7 mouse cellular contexts compared by ENCODE assay signal in the genomic region with DNA sequence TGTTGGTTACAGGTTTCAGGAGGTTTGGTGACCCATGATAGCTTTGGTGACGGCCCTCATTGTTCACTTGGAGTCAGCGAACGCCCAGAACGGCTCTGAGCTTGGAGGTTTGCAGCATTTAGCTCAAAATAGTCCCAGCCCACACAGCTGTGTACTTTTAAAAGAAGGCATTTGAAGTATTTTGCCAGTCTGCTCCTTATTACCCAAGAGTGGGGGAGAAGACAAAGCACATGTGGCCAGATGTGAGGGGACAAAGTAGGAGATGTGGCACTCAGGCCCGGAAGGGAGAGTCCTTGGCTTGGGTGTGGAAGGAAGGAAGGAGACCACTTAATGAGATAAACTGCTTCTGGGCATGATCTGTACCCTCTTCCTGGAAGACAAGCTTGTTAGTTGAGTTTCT. TPM values are rescaled to one million over a fixed set of nuclear protein-coding genes. Genes with fewer than 3 reads are reported as not detected.
DNase-seq lines count a peak whose midpoint lies in the region; ATAC-seq and TF ChIP-seq lines count a peak whose summit lies in the region.

No protein-coding gene starts in this region.

- TF ChIP-seq POLR2A in spleen, adult 2 months (IDR thresholded peaks at IDR 0.05; ENCODE audit: low read depth, low read length) = no peak

- no peaks in the 10 kb centered on the region for H3K36me3 ChIP-seq in spleen, adult 2 months (ENCODE audit: control insufficient read depth, insufficient read depth, low read length)
- no peaks in the 10 kb centered on the region for H3K36me3 ChIP-seq in hindbrain, embryonic 13.5 days
- H3K36me3 ChIP-seq in lung, postnatal 0 days (ENCODE audit: insufficient read depth, low read length) = no peaks in the 10 kb centered on the region

- no peak for TF ChIP-seq CTCF in spleen, adult 2 months (IDR thresholded peaks at IDR 0.05; ENCODE audit: extremely low read depth, insufficient read depth, insufficient read length, insufficient replicate concordance)
- TF ChIP-seq CTCF in lung, postnatal 0 days (IDR thresholded peaks at IDR 0.05) = no peak

- no peak for ATAC-seq in hindbrain, embryonic 13.5 days (ENCODE audit: low FRiP score)
- ATAC-seq in lung, postnatal 0 days = peak; percentile 30
- ATAC-seq in megakaryocyte-erythroid progenitor cell, adult 5-6 weeks (replicated peaks; ENCODE audit: low FRiP score, low TSS enrichment, poor library complexity, severe bottlenecking) = no peak

- peak; percentile 76 for TF ChIP-seq EP300 in lung, postnatal 0 days (IDR thresholded peaks at IDR 0.05)

- H3K4me2 ChIP-seq in hindbrain, embryonic 13.5 days = peak overlapping the region; percentile 86
- H3K4me2 ChIP-seq in lung, postnatal 0 days (replicated peaks; ENCODE audit: low read depth, low read length) = peak overlapping the region; percentile 87

- peak overlapping the region; percentile 86; the same call in 1 of the 2 replicates for H3K9ac ChIP-seq in hindbrain, embryonic 13.5 days
- H3K9ac ChIP-seq in lung, postnatal 0 days (replicated peaks; ENCODE audit: low read depth) = peak overlapping the region; percentile 45

- DNase-seq in spleen, adult 2 months (ENCODE audit: low read depth in 1 of 2, low spot score in 2 of 2) = no peak
- no peak for DNase-seq in spleen, postnatal 4 days (ENCODE audit: low spot score in 2 of 2)
- DNase-seq in lung, postnatal 0 days (ENCODE audit: low spot score) = peak; percentile 38
- no peak for DNase-seq in thymus, postnatal 4 days
- DNase-seq in ovary, postnatal 14 days (ENCODE audit: low spot score) = no peak

- H3K27me3 ChIP-seq in spleen, adult 2 months (ENCODE audit: control insufficient read depth, insufficient read depth, low read length) = peaks cover 6% of the 10 kb centered on the region; the same call in 1 of the 2 replicates
- peaks cover 25% of the 10 kb centered on the region for H3K27me3 ChIP-seq in hindbrain, embryonic 13.5 days
- H3K27me3 ChIP-seq in lung, postnatal 0 days (replicated peaks; ENCODE audit: insufficient read depth, low read length) = 0 out of 2 replicates have a peak, but pooled peaks cover 6% of the 10 kb centered on the region

- 45% methylated on average over 5 of the region's 5 CpGs for WGBS in spleen, adult 2 months
- 55% methylated on average over 5 of the region's 5 CpGs for WGBS in hindbrain, embryonic 13.5 days
- 23% methylated on average over 5 of the region's 5 CpGs for WGBS in lung, postnatal 0 days

- peaks cover 7% of the 10 kb centered on the region; the same call in 1 of the 2 replicates for H3K4me1 ChIP-seq in spleen, adult 2 months (ENCODE audit: control insufficient read depth, insufficient read depth, insufficient read length)
- H3K4me1 ChIP-seq in hindbrain, embryonic 13.5 days (replicated peaks) = peaks cover 34% of the 10 kb centered on the region
- peaks cover 3% of the 10 kb centered on the region; the same call in 1 of the 2 replicates for H3K4me1 ChIP-seq in lung, postnatal 0 days (ENCODE audit: insufficient read depth, low read depth, low read length)

- H3K4me3 ChIP-seq in spleen, adult 2 months (ENCODE audit: extremely low read depth, insufficient read depth, insufficient read length) = peak overlapping the region; percentile 58
- H3K4me3 ChIP-seq in hindbrain, embryonic 13.5 days = peak overlapping the region; percentile 68
- H3K4me3 ChIP-seq in lung, postnatal 0 days (ENCODE audit: low read depth, low read length) = peak overlapping the region; percentile 52

- no peaks in the 10 kb centered on the region for H3K9me3 ChIP-seq in hindbrain, embryonic 13.5 days
- H3K9me3 ChIP-seq in lung, postnatal 0 days (ENCODE audit: low read length) = no peaks in the 10 kb centered on the region

- H3K27ac ChIP-seq in spleen, adult 2 months (ENCODE audit: insufficient read depth, low read length) = no peak overlapping the region
- peak overlapping the region; percentile 92 for H3K27ac ChIP-seq in hindbrain, embryonic 13.5 days
- H3K27ac ChIP-seq in lung, postnatal 0 days (ENCODE audit: low read length) = peak overlapping the region; percentile 78

RNA-seq across cellular contexts. Expression of a gene that starts 1.3 kb away (rescaled TPM):
- 6.8 and 9.8 TPM in 2 replicates for polyA plus RNA-seq in spleen, adult 2 months (2012; rRNA removed)
- 35.7 and 40.2 TPM in 2 replicates for polyA plus RNA-seq in hindbrain, embryonic 13.5 days (2015; fragmentation: Nextera tagmentation; extraction: Ambion mirVana)
- 116 and 147 TPM in 2 replicates for polyA plus RNA-seq in lung, postnatal 0 days (2015; fragmentation: Nextera tagmentation; extraction: Ambion mirVana)
- total RNA-seq in megakaryocyte-erythroid progenitor cell, adult 5-6 weeks (2014; fragmentation: Nextera tagmentation) = 4.4 and 7.1 TPM in 2 replicates
- total RNA-seq in megakaryocyte-erythroid progenitor cell, adult 5-6 weeks (2017) = 12.3 and 13.7 TPM in 2 replicates
